9 mouse cellular contexts compared by ENCODE assay signal in the genomic region with DNA sequence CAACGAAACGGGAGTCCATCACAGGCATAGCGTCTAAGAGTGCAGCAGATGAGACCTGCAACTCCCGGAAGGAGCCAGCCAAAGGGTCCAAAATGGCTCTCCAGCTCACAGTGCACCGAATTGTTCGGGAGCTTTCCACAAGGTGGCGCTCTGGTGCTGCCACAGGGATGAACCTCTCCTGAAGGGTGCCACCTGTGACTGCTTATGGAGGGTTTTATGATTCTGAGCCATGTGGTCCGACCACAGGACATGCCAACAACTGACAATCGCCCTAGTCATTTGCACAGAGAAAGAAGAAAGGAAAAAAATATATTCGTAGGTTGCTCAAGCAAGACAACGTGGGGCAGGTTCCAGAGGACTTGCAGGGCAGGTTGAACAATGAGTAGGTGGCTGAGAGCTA.
DNase-seq lines count a peak whose midpoint lies in the region; ATAC-seq and TF ChIP-seq lines count a peak whose summit lies in the region.
"Had no signal": no experiment of that assay in that cellular context is flagged by ENCODE, and none has a peak within 500 bp of the region (broad histone marks: within the 10 kb centered on the region; RNA-seq: fewer than 3 reads in every experiment).

No protein-coding gene starts in this region.

- ATAC-seq in liver, embryonic 12.5 days, result no peak

- no peak overlapping the region for H3K9ac ChIP-seq in liver, embryonic 12.5 days
- H3K9ac ChIP-seq: embryonic facial prominence, embryonic 15.5 days had no signal

- no peaks in the 10 kb centered on the region for H3K4me1 ChIP-seq in liver, embryonic 12.5 days
- H3K4me1 ChIP-seq in kidney, adult 2 months (ENCODE audit: control insufficient read depth, insufficient read depth, low read length), result no peaks in the 10 kb centered on the region
- H3K4me1 ChIP-seq: embryonic facial prominence, embryonic 15.5 days had no signal

- DNase-seq in liver, result peak; percentile 64
- DNase-seq in cerebellum, adult 18-20 months, result peak; percentile 35 to 40
- peak; percentile 31 to 41 for DNase-seq in gastrocnemius, adult 8-10 months (ENCODE audit: low spot score in 2 of 2)
- peak; percentile 62 for DNase-seq in kidney, adult 2 months
- peak; percentile 89 for DNase-seq in left cerebral cortex, postnatal 4 days
- peak; percentile 78 for DNase-seq in ovary, postnatal 14 days (ENCODE audit: low spot score)
- peak; percentile 97 for DNase-seq in thymus, postnatal 14 days

- no peak for TF ChIP-seq POLR2A in kidney, adult 2 months (IDR thresholded peaks at IDR 0.05; ENCODE audit: low read depth, low read length)

- no peak overlapping the region for H3K4me3 ChIP-seq in liver, embryonic 12.5 days
- H3K4me3 ChIP-seq in kidney, adult 2 months (ENCODE audit: insufficient read depth, low read depth, low read length), result no peak overlapping the region
- H3K4me3 ChIP-seq: embryonic facial prominence, embryonic 15.5 days had no signal

- H3K36me3 ChIP-seq in liver, embryonic 12.5 days, result no peaks in the 10 kb centered on the region
- H3K36me3 ChIP-seq in kidney, adult 2 months (ENCODE audit: control insufficient read depth, insufficient read depth, low read length), result no peaks in the 10 kb centered on the region
- H3K36me3 ChIP-seq: embryonic facial prominence, embryonic 15.5 days had no signal

- no peak overlapping the region for H3K27ac ChIP-seq in liver, embryonic 12.5 days
- H3K27ac ChIP-seq in kidney, adult 2 months (ENCODE audit: insufficient read depth, low read depth, low read length), result no peak overlapping the region
- H3K27ac ChIP-seq: embryonic facial prominence, embryonic 15.5 days had no signal

- H3K4me2 ChIP-seq in liver, embryonic 12.5 days, result no peak overlapping the region
- H3K4me2 ChIP-seq: embryonic facial prominence, embryonic 15.5 days had no signal

- 24% methylated on average over 11 of the region's 11 CpGs for WGBS in liver, embryonic 12.5 days (ENCODE audit: insufficient replicate concordance)
- WGBS in kidney, adult 2 months, result 29% methylated on average over 11 of the region's 11 CpGs

- intact Hi-C loops in left cerebral cortex, postnatal 4 days (cut with DNase I), result no loop called here

- TF ChIP-seq CTCF in kidney, adult 2 months (conservative IDR thresholded peaks at IDR 0.05; ENCODE audit: insufficient read depth, insufficient read length, low read depth, low read length), result peak; percentile 70

- H3K9me3 ChIP-seq in liver, embryonic 12.5 days (replicated peaks), result no peaks in the 10 kb centered on the region
- H3K9me3 ChIP-seq: embryonic facial prominence, embryonic 15.5 days had no signal

- H3K27me3 ChIP-seq in liver, embryonic 12.5 days (replicated peaks), result no peaks in the 10 kb centered on the region
- no peaks in the 10 kb centered on the region for H3K27me3 ChIP-seq in kidney, adult 2 months (replicated peaks; ENCODE audit: control insufficient read depth, insufficient read depth, low read length)
- H3K27me3 ChIP-seq: embryonic facial prominence, embryonic 15.5 days had no signal

Comparison
In these comparisons a context has a peak if more than half of its experiments do, and no peak if none do; other contexts are left out.
1. DNase-seq: peak in every context shown above with its lines; median percentile 97 in thymus, postnatal 14 days; 89 in left cerebral cortex, postnatal 4 days; 78 in ovary, postnatal 14 days; 64 in liver; 62 in kidney, adult 2 months; 38 in cerebellum, adult 18-20 months; 36 in gastrocnemius, adult 8-10 months.